Mouse (Mus musculus): ENCODE data around the gene Rhbdd3.

DNA sequence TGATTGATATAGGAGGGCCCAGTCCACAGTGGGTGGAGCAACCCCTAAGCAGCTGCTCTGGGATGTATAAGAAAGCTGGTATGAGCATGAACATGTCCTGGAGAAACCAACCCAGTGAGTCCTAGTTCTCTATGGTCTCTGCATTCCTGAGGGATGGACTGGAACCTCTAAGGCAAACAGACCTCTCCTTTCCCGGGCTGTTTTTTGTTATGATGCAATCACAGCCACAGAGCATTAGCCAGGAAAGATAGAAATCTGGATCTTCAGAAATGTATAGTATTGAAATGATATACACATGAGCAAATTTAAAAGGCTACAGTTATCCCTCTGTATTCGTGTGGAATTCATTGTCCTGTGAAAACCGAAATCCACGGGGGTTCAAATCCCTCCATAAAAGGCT is 27.0 kb downstream of the Rhbdd3 start:
- TF ChIP-seq CTCF (IDR thresholded peaks at IDR 0.05; ENCODE audit: low read depth) (no peak), EP300 (IDR thresholded peaks at IDR 0.05; ENCODE audit: low read depth) (no peak)
